Mouse (Mus musculus): ENCODE results near the gene Slc39a5. TPM values are rescaled to one million over a fixed set of nuclear protein-coding genes. Genes with fewer than 3 reads are reported as not detected.

Gene Slc39a5
- polyA plus RNA-seq, 1 experiment: not detected

- Histone ChIP-seq H3K27ac (ENCODE audit: insufficient read depth, low read length) (peak within 1 kb of the TSS; percentile 91), H3K4me1 (ENCODE audit: control insufficient read depth, insufficient read depth, low read length) (peaks cover 13% of the 10 kb centered on the region), H3K4me3 (ENCODE audit: insufficient read depth, low read length) (peak within 1 kb of the TSS; percentile 86)
- peak; percentile 92 for TF ChIP-seq POLR2A (IDR thresholded peaks at IDR 0.05; ENCODE audit: low read depth, low read length)
- TF ChIP-seq CTCF (IDR thresholded peaks at IDR 0.05; ENCODE audit: borderline replicate concordance, insufficient read depth, low read length): no peak
These were observed 10.4 kb upstream of the Slc39a5 start, which contains the start of the genes Nabp2 and Rnf41 for GRCm38 (mm10) chr10:128411211-128412054. TSS of gene Nabp2 (minus strand) at chr10:128411492. TSS of gene Rnf41 (plus strand) at chr10:128411657.

- peak; percentile 22 for TF ChIP-seq POLR2A (IDR thresholded peaks at IDR 0.05; ENCODE audit: low read depth, low read length)
- no peak for TF ChIP-seq CTCF (IDR thresholded peaks at IDR 0.05; ENCODE audit: borderline replicate concordance, insufficient read depth, low read length)
- H3K4me1 ChIP-seq (ENCODE audit: control insufficient read depth, insufficient read depth, low read length): peaks cover 13% of the 10 kb centered on the region
- peak overlapping the region; percentile 58 for H3K4me3 ChIP-seq (ENCODE audit: insufficient read depth, low read length)
- peak overlapping the region; percentile 91 for H3K27ac ChIP-seq (ENCODE audit: insufficient read depth, low read length)
These were observed 9.5 kb upstream of the Slc39a5 start for GRCm38 (mm10) chr10:128410560-128410845.

- peak overlapping the region; percentile 91 for H3K27ac ChIP-seq (ENCODE audit: insufficient read depth, low read length)
- peaks cover 13% of the 10 kb centered on the region for H3K4me1 ChIP-seq (ENCODE audit: control insufficient read depth, insufficient read depth, low read length)
- H3K4me3 ChIP-seq (ENCODE audit: insufficient read depth, low read length): peak overlapping the region; percentile 82
- TF ChIP-seq POLR2A (IDR thresholded peaks at IDR 0.05; ENCODE audit: low read depth, low read length) (peak; percentile 44; the same call in 1 of the 2 replicates), CTCF (IDR thresholded peaks at IDR 0.05; ENCODE audit: borderline replicate concordance, insufficient read depth, low read length) (peak; percentile 51)
These were observed 8.9 kb upstream of the Slc39a5 start for GRCm38 (mm10) chr10:128409692-128410559.

DNA sequence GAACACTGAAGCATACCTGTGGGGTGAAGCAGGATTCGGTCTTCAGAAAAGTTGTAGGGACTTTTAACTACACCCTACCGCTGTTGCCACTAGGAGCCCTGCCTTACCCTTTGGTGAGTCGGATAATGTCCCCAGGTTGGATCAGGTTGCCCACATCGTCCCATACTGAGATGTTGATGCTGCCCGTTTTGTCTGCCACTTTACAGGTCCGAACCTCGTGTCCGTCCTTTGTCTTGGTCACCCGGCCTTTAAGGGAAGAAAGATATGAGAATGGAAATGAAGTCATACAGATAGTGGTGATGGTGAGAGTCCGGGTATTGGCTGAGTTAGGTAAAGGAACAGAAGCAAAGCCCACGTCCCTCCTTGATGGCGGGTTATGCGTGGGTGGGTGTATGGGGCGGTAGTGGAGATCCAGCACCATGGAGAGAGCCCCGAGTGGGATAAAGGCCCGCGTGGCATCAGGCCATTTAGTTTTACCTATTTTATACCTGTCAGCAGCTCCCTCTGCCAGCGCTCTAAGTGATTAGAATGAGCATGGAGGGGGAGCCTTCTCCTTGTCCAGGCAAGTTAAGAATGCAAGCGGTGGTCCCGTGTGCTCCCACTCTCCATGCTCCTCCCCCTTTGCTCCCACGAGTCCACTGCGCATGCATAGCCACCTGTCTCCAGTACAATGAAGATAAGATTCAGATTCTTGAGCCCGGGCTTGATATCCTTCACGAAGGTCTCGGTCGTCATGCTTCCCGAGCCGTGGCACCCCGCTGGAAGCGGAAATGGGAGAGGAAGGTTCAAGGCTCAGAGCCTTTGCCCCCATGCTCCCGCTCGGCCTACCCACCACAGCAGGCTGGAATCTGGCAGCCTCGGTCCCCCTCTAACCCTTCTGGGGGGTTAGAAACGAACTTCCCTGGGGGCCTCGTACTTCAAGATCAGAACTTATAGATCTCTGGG, 7.8 kb upstream of the Slc39a5 start:
- H3K4me1 ChIP-seq (ENCODE audit: control insufficient read depth, insufficient read depth, low read length): peaks cover 9% of the 10 kb centered on the region; the same call in 1 of the 2 replicates
- H3K27ac ChIP-seq (ENCODE audit: insufficient read depth, low read length): no peak overlapping the region
- H3K4me3 ChIP-seq (ENCODE audit: insufficient read depth, low read length): peak overlapping the region; percentile 82
- no peak for TF ChIP-seq CTCF (IDR thresholded peaks at IDR 0.05; ENCODE audit: borderline replicate concordance, insufficient read depth, low read length)
- TF ChIP-seq POLR2A (IDR thresholded peaks at IDR 0.05; ENCODE audit: low read depth, low read length): 0 out of 2 replicates have a peak, but pooled peaks have one; percentile 24

DNA sequence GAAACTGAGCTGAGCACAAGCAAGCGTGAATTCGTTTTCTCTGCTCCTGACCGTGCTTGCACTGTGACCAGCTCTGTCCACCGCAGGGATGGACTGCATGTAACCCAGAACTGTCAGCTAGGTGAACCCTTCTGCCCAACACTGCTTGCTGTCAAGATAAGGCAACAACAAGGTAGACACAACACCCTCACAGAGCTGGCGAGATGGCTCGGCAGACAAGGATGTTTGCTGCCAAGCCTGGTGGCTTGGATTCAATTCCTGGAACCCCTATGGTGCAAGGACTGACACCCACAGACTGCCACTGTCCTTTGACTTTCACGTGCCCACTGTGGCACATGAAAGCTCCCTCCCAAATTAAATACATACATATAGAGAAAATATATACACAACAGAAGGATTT, 2.9 kb upstream of the Slc39a5 start:
- Histone ChIP-seq H3K27ac (ENCODE audit: insufficient read depth, low read length) (no peak overlapping the region), H3K4me3 (ENCODE audit: insufficient read depth, low read length) (no peak overlapping the region), H3K4me1 (ENCODE audit: control insufficient read depth, insufficient read depth, low read length) (0 out of 2 replicates have a peak, but pooled peaks cover 3% of the 10 kb centered on the region)
- TF ChIP-seq CTCF (IDR thresholded peaks at IDR 0.05; ENCODE audit: borderline replicate concordance, insufficient read depth, low read length): no peak
- no peak for TF ChIP-seq POLR2A (IDR thresholded peaks at IDR 0.05; ENCODE audit: low read depth, low read length)

DNA sequence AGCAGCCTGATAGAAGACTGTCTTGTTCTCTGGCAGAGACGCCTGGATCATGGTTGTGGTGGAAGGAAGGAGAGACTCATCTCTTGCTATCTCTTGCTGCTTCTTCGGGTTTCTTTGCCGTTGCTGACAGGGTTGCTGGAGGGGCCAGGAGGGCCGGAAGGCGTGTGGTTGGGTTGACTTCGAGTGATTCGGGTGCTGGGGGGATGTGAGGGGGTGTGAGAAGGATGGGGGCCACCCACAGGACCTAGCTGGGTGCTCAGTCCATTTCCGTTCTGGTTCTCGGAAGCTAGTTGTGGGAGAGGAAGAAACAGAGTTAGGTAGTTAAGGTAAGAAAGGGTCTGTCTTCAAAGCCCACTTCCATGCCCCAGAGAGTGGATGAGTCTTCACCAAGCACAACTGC, 609 bp upstream of the Slc39a5 start:
- H3K27ac ChIP-seq (ENCODE audit: insufficient read depth, low read length): no peak overlapping the region
- no peak for TF ChIP-seq POLR2A (IDR thresholded peaks at IDR 0.05; ENCODE audit: low read depth, low read length)
- TF ChIP-seq CTCF (IDR thresholded peaks at IDR 0.05; ENCODE audit: borderline replicate concordance, insufficient read depth, low read length): no peak

GRCm38 (mm10) chr10:128400338-128400737, 691 bp downstream of the Slc39a5 start:
- Histone ChIP-seq H3K27ac (ENCODE audit: insufficient read depth, low read length) (no peak overlapping the region), H3K4me3 (ENCODE audit: insufficient read depth, low read length) (no peak overlapping the region), H3K4me1 (ENCODE audit: control insufficient read depth, insufficient read depth, low read length) (no peaks in the 10 kb centered on the region)
- TF ChIP-seq CTCF (IDR thresholded peaks at IDR 0.05; ENCODE audit: borderline replicate concordance, insufficient read depth, low read length) (no peak), POLR2A (IDR thresholded peaks at IDR 0.05; ENCODE audit: low read depth, low read length) (no peak)

More for the DNA sequence above, 609 bp upstream of the Slc39a5 start:
- H3K4me3 ChIP-seq (ENCODE audit: insufficient read depth, low read length): no peak overlapping the region
- no peaks in the 10 kb centered on the region for H3K4me1 ChIP-seq (ENCODE audit: control insufficient read depth, insufficient read depth, low read length)

DNA sequence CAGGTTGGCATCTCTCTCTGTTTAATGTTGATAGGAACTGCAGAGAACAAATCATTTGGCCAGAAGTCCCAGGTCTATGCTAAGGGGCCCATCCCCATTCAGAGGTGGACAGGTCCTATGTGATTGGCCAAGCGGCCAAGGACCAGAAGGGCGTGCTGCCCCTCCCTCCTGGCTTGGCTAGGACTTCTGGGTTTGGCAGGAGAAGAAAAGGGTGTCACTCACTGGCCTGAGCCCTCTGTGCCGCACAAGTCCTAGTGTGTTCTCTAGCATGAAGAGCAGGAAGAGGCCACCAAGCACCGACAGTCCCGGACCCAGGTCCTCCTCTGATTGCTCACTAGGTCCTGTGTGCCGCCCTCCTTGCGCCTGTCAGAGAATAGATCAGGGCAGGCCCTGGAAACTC, 3.6 kb downstream of the Slc39a5 start:
- H3K27ac ChIP-seq (ENCODE audit: insufficient read depth, low read length): no peak overlapping the region
- TF ChIP-seq POLR2A (IDR thresholded peaks at IDR 0.05; ENCODE audit: low read depth, low read length): no peak
- no peak for TF ChIP-seq CTCF (IDR thresholded peaks at IDR 0.05; ENCODE audit: borderline replicate concordance, insufficient read depth, low read length)

More for the DNA sequence above, 3.6 kb downstream of the Slc39a5 start:
- Histone ChIP-seq H3K4me3 (ENCODE audit: insufficient read depth, low read length) (no peak overlapping the region), H3K4me1 (ENCODE audit: control insufficient read depth, insufficient read depth, low read length) (no peaks in the 10 kb centered on the region)

All from embryonic fibroblast, embryonic 13.5 days (primary cell).